ENCODE assay signal across 9 mouse cellular contexts in genomic region chr17:70720766-70721165, GRCm38 (mm10).
A peak's percentile ranks its signal among the peaks of the same experiment; 100 is the strongest.
DNase-seq lines count a peak whose midpoint lies in the region; ATAC-seq lines count a peak whose summit lies in the region.
"Had no signal": no experiment of that assay in that cellular context is flagged by ENCODE, and none has a peak within 500 bp of the region (broad histone marks: within the 10 kb centered on the region; RNA-seq: fewer than 3 reads in every experiment).

No protein-coding gene starts in this region.

- peak; percentile 40 for ATAC-seq in limb, embryonic 13.5 days (ENCODE audit: low FRiP score, low read depth)

- no peak overlapping the region for H3K27ac ChIP-seq in limb, embryonic 13.5 days
- H3K27ac ChIP-seq: neural tube, embryonic 13.5 days had no signal

- no peaks in the 10 kb centered on the region for H3K36me3 ChIP-seq in limb, embryonic 13.5 days
- H3K36me3 ChIP-seq: neural tube, embryonic 13.5 days had no signal

- peak; percentile 7 for DNase-seq in gastrocnemius, postnatal 25 days
- no peak for DNase-seq in gastrocnemius, adult 8-10 months (ENCODE audit: low spot score in 2 of 2)
- peak; percentile 85 for DNase-seq in 3134 (ENCODE audit: extremely low read depth, insufficient read length, low spot score)
- peak; percentile 77 for DNase-seq in embryo, embryonic 10.5 days (ENCODE audit: low spot score)
- DNase-seq in spleen, adult 18-20 months, result no peak
- no peak for DNase-seq in left cerebral cortex, postnatal 4 days
- DNase-seq in gastrocnemius, postnatal 10 days, result no peak

- H3K27me3 ChIP-seq in limb, embryonic 13.5 days, result no peaks in the 10 kb centered on the region
- H3K27me3 ChIP-seq: neural tube, embryonic 13.5 days had no signal

- no peak overlapping the region for H3K4me3 ChIP-seq in limb, embryonic 13.5 days
- H3K4me3 ChIP-seq: neural tube, embryonic 13.5 days had no signal

- no peak overlapping the region for H3K4me2 ChIP-seq in limb, embryonic 13.5 days (replicated peaks)
- H3K4me2 ChIP-seq: neural tube, embryonic 13.5 days had no signal

- 15% methylated on average over 8 of the region's 8 CpGs for WGBS in limb, embryonic 13.5 days

- H3K9ac ChIP-seq in limb, embryonic 13.5 days, result no peak overlapping the region
- H3K9ac ChIP-seq: neural tube, embryonic 13.5 days had no signal

- H3K9me3 ChIP-seq in limb, embryonic 13.5 days, result no peaks in the 10 kb centered on the region
- H3K9me3 ChIP-seq: neural tube, embryonic 13.5 days had no signal

- H3K4me1 ChIP-seq in limb, embryonic 13.5 days, result peaks cover 9% of the 10 kb centered on the region; the same call in 1 of the 2 replicates
- H3K4me1 ChIP-seq: neural tube, embryonic 13.5 days had no signal

- intact Hi-C loops in left cerebral cortex, postnatal 4 days (cut with DNase I), result no loop called here

Comparison
In these comparisons a context has a peak if more than half of its experiments do, and no peak if none do; other contexts are left out.
1. DNase-seq: peak in gastrocnemius, postnatal 25 days (single experiment), 3134 (single experiment) and embryo, embryonic 10.5 days (single experiment); none in gastrocnemius, adult 8-10 months (0 of 2), spleen, adult 18-20 months (0 of 2), left cerebral cortex, postnatal 4 days (single experiment) and gastrocnemius, postnatal 10 days (single experiment).